Mouse (Mus musculus): ENCODE measurements at regions not wholly inside any gene's neighbourhood (a gene's known extent, or its start where the extent isn't known, plus 50 kb on each side); places are given as distances from the start of the nearest gene placed in this dataset.

DNA sequence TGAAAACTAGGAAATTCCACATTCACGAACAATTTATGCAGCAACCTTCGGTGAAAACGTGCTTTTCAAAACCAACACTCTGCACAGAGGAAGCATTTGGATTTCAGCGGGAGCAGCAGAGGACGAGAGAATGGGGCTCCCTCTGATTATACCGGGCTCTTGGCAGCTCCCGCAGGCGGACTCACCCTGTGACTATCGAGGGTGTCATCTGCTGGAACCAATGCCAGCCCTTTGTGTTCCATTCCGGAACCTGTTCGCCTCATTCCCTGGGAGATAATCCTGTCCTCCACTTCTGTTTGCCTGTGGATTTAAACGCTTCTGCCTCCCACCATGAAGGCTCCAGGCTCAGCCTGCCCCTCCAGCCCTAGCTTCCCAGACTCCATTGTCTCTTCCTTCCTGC lies 77.1 kb downstream of the Utp18 start:
- H3K27ac ChIP-seq (ENCODE audit: low read length), result no peak overlapping the region
- WGBS, result 73% methylated on average over 12 of the region's 12 CpGs
- ATAC-seq (no peak), DNase-seq (ENCODE audit: low spot score) (no peak)
- no peak overlapping the region for H3K4me2 ChIP-seq (replicated peaks; ENCODE audit: low read depth, low read length)
- H3K9me3 ChIP-seq (ENCODE audit: low read length), result no peaks in the 10 kb centered on the region
- H3K27me3 ChIP-seq (replicated peaks; ENCODE audit: insufficient read depth, low read length), result no peaks in the 10 kb centered on the region
- no peak for TF ChIP-seq CTCF (IDR thresholded peaks at IDR 0.05)
- no peak for TF ChIP-seq EP300 (IDR thresholded peaks at IDR 0.05)
- H3K4me1 ChIP-seq (ENCODE audit: insufficient read depth, low read depth, low read length), result no peaks in the 10 kb centered on the region
- no peaks in the 10 kb centered on the region for H3K36me3 ChIP-seq (ENCODE audit: insufficient read depth, low read length)
- H3K4me3 ChIP-seq (ENCODE audit: low read depth, low read length), result no peak overlapping the region
- H3K9ac ChIP-seq (replicated peaks; ENCODE audit: low read depth), result no peak overlapping the region

DNA sequence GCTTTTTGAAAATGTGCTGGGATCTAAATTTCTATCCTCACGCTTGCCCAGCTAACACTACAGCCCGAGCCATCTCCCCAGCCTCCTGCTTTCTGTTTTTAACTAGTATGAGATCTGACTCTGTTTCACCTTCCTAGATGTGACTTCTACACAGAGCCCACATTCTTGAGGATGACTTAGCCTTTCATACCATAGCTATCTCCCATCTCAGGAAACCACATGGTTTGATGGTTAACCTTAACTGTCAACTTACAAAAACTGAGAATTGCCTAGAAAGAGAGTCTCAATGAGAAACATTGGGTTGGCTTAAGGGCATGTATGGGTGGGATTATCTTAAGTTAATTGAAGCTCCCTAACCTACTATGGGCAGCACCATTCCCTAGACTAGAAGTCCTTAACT lies 78.4 kb downstream of the Utp18 start:
- H3K4me1 ChIP-seq (ENCODE audit: insufficient read depth, low read depth, low read length), result no peaks in the 10 kb centered on the region
- H3K4me3 ChIP-seq (ENCODE audit: low read depth, low read length), result no peak overlapping the region
- H3K4me2 ChIP-seq (replicated peaks; ENCODE audit: low read depth, low read length), result no peak overlapping the region
- H3K27me3 ChIP-seq (replicated peaks; ENCODE audit: insufficient read depth, low read length), result no peaks in the 10 kb centered on the region
- WGBS, result 84% methylated on average over 2 of the region's 2 CpGs
- H3K9me3 ChIP-seq (ENCODE audit: low read length), result no peaks in the 10 kb centered on the region
- no peak for DNase-seq (ENCODE audit: low spot score)
- H3K27ac ChIP-seq (ENCODE audit: low read length), result no peak overlapping the region
- H3K36me3 ChIP-seq (ENCODE audit: insufficient read depth, low read length), result no peaks in the 10 kb centered on the region
- no peak for ATAC-seq
- H3K9ac ChIP-seq (replicated peaks; ENCODE audit: low read depth), result no peak overlapping the region
- TF ChIP-seq EP300 (IDR thresholded peaks at IDR 0.05) (no peak), CTCF (IDR thresholded peaks at IDR 0.05) (no peak)

DNA sequence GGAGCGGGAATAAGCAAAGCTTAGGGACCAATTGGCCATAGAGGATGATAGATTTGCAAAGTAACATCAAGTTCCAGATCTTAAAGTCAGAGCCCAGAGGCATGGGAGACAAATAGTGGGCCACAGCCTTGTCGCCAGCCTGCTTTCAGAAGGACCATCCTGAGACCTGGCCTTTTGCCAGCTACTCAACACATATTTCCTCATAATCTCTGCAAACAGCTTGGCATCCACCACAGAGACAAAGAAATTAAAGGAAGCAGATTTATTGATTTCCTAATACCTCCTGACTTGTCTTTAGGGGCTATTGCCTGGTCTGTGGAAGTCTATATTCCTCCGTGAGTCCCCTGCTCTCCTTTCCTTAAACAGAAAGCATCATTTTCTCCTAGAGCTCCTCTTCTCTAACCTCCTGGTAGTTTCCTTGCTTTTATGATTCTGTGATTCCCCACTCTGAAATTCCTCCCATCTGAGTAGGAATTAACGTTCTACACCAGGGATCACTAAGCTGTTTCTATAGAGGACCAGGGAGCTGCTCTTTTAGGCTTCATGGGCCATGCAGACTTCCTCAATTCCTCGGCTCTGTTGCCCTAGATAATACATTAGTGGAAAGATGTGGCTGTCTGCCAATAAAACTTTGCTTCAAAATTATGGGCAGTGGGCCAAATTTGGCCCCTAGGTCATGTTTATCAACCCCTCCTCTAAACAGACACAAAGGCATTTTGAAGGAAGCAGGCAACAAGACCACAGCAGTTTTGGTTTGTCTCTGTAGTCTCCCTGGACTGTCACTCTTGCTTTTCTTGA lies 114.2 kb downstream of the Utp18 start:
- ATAC-seq, result no peak

DNA sequence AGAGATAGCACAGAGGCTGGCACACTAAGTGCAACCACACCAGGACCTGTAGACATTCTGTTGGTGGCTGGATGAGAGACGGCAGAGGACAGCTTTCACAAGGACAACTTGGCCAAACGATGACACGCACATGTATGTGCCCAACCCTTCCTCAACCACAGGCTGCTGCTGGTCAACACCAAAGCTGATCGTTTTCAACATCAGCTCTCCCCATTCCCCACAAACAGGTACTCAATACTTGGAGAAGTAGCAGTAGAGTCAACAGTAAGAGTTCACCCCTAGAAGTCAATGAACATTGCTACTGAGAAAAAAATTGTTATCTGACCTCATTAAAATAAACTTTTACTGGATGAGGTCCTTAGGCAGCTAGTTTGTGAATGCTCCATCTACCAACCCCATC lies 119.6 kb downstream of the Utp18 start:
- Histone ChIP-seq H3K4me2 (replicated peaks; ENCODE audit: low read depth, low read length) (no peak overlapping the region), H3K27ac (ENCODE audit: low read length) (no peak overlapping the region), H3K4me3 (ENCODE audit: low read depth, low read length) (no peak overlapping the region), H3K9ac (replicated peaks; ENCODE audit: low read depth) (no peak overlapping the region), H3K4me1 (ENCODE audit: insufficient read depth, low read depth, low read length) (no peaks in the 10 kb centered on the region), H3K27me3 (replicated peaks; ENCODE audit: insufficient read depth, low read length) (no peaks in the 10 kb centered on the region), H3K36me3 (ENCODE audit: insufficient read depth, low read length) (no peaks in the 10 kb centered on the region), H3K9me3 (ENCODE audit: low read length) (no peaks in the 10 kb centered on the region)
- TF ChIP-seq CTCF (IDR thresholded peaks at IDR 0.05) (no peak), EP300 (IDR thresholded peaks at IDR 0.05) (no peak)
- DNase-seq (ENCODE audit: low spot score) (no peak), ATAC-seq (no peak)
- 87% methylated on average over 4 of the region's 4 CpGs for WGBS

More for the DNA sequence above, 114.2 kb downstream of the Utp18 start:
- no peak overlapping the region for H3K4me3 ChIP-seq (ENCODE audit: low read depth, low read length)
- H3K9ac ChIP-seq (replicated peaks; ENCODE audit: low read depth), result no peak overlapping the region
- H3K4me1 ChIP-seq (ENCODE audit: insufficient read depth, low read depth, low read length), result no peaks in the 10 kb centered on the region
- no peak for DNase-seq (ENCODE audit: low spot score)
- H3K27me3 ChIP-seq (replicated peaks; ENCODE audit: insufficient read depth, low read length), result no peaks in the 10 kb centered on the region
- no peak overlapping the region for H3K4me2 ChIP-seq (replicated peaks; ENCODE audit: low read depth, low read length)
- no peaks in the 10 kb centered on the region for H3K9me3 ChIP-seq (ENCODE audit: low read length)
- TF ChIP-seq CTCF (IDR thresholded peaks at IDR 0.05) (no peak), EP300 (IDR thresholded peaks at IDR 0.05) (no peak)
- 48% methylated on average over 5 of the region's 5 CpGs for WGBS
- H3K27ac ChIP-seq (ENCODE audit: low read length), result no peak overlapping the region
- H3K36me3 ChIP-seq (ENCODE audit: insufficient read depth, low read length), result no peaks in the 10 kb centered on the region

DNA sequence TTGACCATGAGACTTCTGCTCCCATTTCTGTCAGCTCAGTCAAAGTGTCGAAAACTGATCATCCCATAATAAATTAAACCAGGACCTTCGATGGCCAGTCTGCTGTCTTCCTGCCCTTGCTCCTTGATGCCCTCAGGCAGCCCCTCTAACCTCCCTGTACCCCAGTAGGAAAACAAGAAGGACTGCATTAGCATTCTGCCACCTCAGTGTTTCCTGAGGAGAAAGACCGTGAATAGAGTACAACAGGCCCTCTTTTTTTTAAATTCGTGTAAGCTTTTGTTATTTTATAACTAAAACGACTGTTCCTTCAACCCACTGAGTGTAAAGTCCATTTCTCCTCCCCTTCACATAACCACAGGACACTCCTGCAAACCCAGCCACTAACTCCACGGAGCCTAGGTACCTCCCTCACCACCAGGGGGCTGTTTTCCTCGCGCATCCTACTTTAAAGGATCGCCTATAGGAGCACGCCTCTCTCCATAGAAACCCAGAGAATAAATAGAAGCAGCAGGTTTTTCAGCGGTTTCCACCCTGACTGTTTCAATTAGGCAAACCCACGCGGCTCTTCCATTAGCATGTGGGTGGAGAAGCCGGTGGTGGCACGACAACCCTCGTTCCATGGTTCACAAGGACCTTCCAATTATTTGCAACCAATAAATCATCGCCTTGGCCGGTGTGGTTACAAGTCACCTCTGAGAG lies 122.6 kb downstream of the Utp18 start:
- WGBS, result 19% methylated on average over 18 of the region's 18 CpGs
- H3K36me3 ChIP-seq (ENCODE audit: insufficient read depth, low read length), result no peaks in the 10 kb centered on the region
- no peak overlapping the region for H3K4me2 ChIP-seq (replicated peaks; ENCODE audit: low read depth, low read length)
- H3K27ac ChIP-seq (ENCODE audit: low read length), result no peak overlapping the region
- ATAC-seq (no peak), DNase-seq (ENCODE audit: low spot score) (no peak)
- H3K27me3 ChIP-seq (replicated peaks; ENCODE audit: insufficient read depth, low read length), result no peaks in the 10 kb centered on the region
- H3K4me3 ChIP-seq (ENCODE audit: low read depth, low read length), result no peak overlapping the region
- no peaks in the 10 kb centered on the region for H3K4me1 ChIP-seq (ENCODE audit: insufficient read depth, low read depth, low read length)
- no peak overlapping the region for H3K9ac ChIP-seq (replicated peaks; ENCODE audit: low read depth)
- no peaks in the 10 kb centered on the region for H3K9me3 ChIP-seq (ENCODE audit: low read length)
- TF ChIP-seq CTCF (IDR thresholded peaks at IDR 0.05) (peak; percentile 53), EP300 (IDR thresholded peaks at IDR 0.05) (no peak)

DNA sequence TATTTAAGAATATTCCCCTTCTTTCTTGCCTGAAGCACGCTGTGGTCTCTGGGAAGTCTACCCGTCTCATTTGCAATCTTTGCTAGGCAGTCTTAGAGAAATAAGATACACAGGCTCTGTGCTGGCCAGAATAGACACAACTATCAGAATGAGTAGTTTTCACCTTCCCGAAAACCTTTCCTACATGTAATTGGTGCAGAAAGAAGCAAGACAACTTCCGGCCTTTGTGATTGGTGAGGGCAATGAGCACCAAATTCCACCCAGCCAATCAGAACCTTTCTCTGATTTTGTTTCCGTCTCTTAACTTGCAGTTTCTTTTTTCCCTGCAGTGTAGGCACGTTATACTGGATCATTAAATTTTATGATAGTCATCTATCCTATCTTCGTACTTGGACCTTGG lies 127.7 kb downstream of the Utp18 start:
- no peaks in the 10 kb centered on the region for H3K27me3 ChIP-seq (replicated peaks; ENCODE audit: insufficient read depth, low read length)
- no peak overlapping the region for H3K4me2 ChIP-seq (replicated peaks; ENCODE audit: low read depth, low read length)
- H3K36me3 ChIP-seq (ENCODE audit: insufficient read depth, low read length), result no peaks in the 10 kb centered on the region
- H3K9ac ChIP-seq (replicated peaks; ENCODE audit: low read depth), result no peak overlapping the region
- DNase-seq (ENCODE audit: low spot score), result no peak
- H3K4me3 ChIP-seq (ENCODE audit: low read depth, low read length), result no peak overlapping the region
- H3K4me1 ChIP-seq (ENCODE audit: insufficient read depth, low read depth, low read length), result no peaks in the 10 kb centered on the region
- no peak overlapping the region for H3K27ac ChIP-seq (ENCODE audit: low read length)
- no peaks in the 10 kb centered on the region for H3K9me3 ChIP-seq (ENCODE audit: low read length)
- TF ChIP-seq EP300 (IDR thresholded peaks at IDR 0.05), result no peak
- no peak for TF ChIP-seq CTCF (IDR thresholded peaks at IDR 0.05)
- WGBS, result 84% methylated on average over 7 of the region's 7 CpGs
- ATAC-seq, result no peak
